Mouse (Mus musculus) spleen, embryonic (tissue): Measurements from ENCODE around the gene Klk1b1.
"Not testable (repeated sequence)": the region's sequence is repeated elsewhere in the genome, so short reads cannot be mapped to it uniquely, and the experiment has no call there.

Experiments used
- CTCF ChIA-PET: fragments of 350-600 bp; sonication (Branson Sonifier 250); formaldehyde crosslinking; loops from one replicate; lab custom pipeline; 2022; lab: Charles Lee

Gene Klk1b1

DNA sequence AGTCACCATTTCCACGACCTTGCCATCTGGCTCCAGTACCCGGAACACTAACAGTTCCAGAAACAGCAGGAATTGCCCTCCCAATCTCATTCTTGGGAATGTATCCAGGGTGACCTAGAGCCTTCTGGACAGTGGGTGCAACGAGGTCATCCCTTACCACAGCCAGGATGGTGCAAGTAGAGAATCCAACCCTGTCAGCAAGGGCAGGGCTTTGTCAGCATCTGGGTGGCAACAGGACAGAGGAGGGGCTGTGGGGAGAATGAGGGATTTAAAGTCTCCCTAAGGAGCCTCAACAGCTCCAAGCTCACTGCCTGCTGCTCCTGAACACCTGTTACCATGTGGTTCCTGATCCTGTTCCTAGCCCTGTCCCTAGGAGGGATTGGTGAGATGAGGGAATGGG is at the start of gene Klk1b1:
Gene Klk1b1, plus strand, starts transcription at position 301 of the 400 bp plus-strand sequence.
- CTCF ChIA-PET: no interaction called here

- CTCF ChIA-PET: no interaction called here
Observed at GRCm38 (mm10) chr7:43918426-43918825, 48.1 kb upstream of the Klk1b1 start.

DNA sequence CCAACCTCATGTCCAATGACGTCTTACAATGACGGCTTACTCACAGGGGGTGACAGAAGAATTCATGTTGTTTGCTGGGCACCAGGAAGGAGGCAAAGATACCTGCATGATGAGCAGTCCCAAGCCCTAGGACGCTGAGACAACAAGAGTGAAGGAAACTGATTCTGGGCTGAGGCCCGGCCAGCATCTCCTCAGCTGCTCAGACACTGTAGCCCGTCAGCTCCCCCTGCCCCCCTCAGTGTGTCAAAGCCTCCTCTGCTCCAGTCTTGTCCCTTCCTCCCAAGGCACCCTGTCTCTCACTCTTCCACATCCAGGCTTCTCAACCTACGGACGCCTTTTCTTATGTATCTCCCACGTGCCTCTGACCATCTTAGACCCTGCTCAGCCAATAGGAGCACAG is 47.7 kb upstream of the Klk1b1 start:
- CTCF ChIA-PET: no interaction called here

DNA sequence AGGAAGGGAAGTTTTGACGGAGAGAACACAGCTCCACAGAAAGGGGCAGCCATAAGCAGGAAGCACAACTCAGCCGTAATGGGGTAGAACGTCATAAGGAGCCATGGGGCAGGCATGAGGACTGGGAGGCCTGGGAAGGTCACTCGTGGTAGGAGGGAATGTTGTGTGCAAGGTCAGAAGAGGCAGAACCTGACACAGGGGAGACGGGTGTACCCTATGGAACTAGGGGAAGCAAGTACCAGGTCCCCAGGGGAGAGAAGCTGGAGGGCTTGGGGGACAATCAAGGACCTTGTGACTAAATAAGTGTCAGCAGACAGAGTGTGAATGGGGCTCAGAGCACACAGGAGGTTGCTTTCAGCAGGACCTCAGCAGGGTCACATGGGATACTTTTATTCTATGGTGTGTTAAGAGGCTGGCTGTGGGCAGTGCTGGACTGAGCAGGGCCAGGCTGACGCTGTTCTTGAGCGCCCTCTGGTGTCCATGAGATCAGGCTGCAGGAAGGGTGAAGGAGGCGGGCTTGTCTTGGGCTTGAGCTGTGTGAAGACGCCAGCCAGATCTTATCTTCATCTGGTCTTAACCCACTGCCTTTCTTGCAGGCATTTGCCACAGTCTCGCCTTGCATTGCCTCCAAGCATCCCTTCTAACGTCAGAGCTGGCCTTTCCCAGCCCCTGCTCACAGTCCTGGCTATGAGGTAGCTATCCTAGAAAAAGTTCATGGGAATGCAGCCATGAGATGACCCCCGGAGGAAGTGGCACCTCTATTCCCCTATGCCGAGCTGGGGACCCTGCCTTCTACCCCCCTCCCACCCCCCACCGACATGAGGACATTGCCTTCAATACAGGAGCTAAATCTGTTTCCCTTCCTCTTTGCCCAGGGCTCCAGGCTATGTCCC is 46.7 kb upstream of the Klk1b1 start:
- CTCF ChIA-PET: interaction anchor here (0.6 kb wide), 1 partner anchor 33 kb away, joined by 7 read pairs; no protein-coding TSS in a partner anchor

GRCm38 (mm10) chr7:43920582-43920981 is 46.0 kb upstream of the Klk1b1 start:
- CTCF ChIA-PET: no interaction called here

DNA sequence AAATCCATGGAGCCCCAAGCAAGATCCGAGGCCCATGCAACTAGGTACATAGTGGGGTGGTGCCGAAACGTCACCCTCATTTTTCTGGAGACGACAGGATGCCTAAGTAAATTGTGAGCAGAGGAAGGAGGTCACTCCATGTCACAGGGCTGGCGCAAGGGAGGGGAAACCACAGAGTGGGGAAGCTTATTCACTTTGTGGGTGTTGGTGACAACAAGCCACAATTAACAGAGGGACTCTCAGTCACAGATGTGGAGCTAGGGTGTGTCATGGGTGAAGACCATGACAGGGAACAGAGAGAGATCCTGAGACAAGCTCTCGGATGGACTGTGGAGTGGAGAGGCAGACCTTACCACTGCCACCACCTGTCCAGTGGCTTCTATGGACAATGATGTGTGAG is 45.5 kb upstream of the Klk1b1 start:
- CTCF ChIA-PET: no interaction called here

DNA sequence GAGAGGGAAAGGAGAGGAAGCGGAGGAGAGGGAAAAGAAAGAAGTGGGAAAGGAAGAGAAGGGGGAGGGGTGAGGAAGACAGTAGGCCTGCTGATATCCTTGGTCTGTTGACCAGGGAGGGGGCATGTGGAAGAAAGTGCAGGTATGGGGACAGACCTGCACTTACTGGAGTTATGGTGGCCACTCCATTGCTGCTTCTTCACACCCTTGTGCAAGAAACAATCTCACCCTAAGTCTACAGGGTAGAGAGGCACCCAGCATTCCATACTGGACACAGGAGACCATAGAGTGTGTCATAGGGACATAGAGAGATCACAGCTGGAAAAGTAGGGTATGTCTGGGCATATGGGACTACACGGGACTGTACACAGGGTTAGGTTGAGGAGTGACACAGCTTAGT is 44.6 kb upstream of the Klk1b1 start:
- CTCF ChIA-PET: no interaction called here

DNA sequence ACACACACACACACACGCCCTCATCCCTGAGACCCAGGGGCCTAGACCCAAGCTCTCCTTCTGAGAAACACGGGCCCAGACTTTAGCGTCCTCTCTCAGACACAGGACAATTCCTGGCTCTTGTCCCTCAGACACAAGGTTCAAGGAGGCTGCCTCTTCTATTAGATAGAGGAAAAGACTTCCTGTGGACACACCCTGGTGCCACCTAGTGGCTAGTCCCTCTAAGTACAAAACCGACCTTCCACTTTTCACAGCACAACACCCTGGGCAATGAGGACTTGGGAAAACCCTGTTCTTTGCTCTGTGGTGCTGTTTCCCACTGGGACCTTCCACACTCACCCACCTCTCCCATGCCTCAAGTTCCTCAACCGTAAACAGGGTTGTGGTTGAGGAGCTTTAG is 40.6 kb upstream of the Klk1b1 start:
- CTCF ChIA-PET: no interaction called here

DNA sequence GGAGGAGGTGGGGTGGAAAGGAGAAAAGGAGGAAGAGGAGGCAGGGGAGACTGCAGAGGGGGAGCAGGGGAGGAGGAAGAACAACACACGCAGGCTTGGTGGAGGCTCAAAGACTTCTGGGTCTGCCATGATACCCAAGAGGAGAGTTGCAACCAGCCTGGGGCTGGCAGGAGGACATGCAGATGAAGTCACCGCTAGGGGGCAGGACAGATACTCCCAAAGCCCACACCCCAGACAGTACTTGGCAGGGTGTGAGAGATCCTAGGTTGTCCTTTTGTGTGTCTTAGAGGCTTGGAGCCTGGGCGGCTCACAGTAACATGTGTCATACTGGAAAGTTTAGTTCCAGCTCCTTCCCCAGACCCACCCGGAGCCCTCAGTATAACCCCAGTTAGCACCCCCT is 38.0 kb upstream of the Klk1b1 start:
- CTCF ChIA-PET: no interaction called here

GRCm38 (mm10) chr7:43932337-43932736 is 34.2 kb upstream of the Klk1b1 start:
- CTCF ChIA-PET: no interaction called here

GRCm38 (mm10) chr7:43933440-43933839 is 33.1 kb upstream of the Klk1b1 start, which contains the start of gene Klk15:
TSS of gene Klk15 (plus strand) at chr7:43933740.
- CTCF ChIA-PET: no interaction called here

- CTCF ChIA-PET: no interaction called here
Observed at GRCm38 (mm10) chr7:43934747-43935146, 31.8 kb upstream of the Klk1b1 start.

- CTCF ChIA-PET: no interaction called here
Observed at GRCm38 (mm10) chr7:43936551-43936950, 30.0 kb upstream of the Klk1b1 start.

DNA sequence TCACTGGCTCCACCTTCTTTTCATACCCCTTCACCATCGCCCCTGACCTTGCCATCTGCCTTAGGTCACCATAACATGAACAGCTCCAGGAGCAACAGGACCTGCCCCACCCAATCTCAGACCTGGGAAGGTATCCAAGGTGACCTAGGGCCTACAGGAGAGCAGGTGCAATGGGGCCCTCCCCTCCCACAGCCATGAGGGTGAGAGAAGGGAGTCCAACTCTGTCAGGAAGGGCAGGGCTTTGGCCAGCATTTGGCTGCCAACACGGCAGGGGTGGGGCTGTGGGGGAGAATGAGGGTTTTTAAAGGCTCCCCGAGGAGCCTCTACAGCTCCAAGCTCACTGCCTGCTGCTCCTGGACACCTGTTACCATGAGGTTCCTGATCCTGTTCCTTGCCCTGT is 24.3 kb upstream of the Klk1b1 start:
- CTCF ChIA-PET: not testable (repeated sequence)

DNA sequence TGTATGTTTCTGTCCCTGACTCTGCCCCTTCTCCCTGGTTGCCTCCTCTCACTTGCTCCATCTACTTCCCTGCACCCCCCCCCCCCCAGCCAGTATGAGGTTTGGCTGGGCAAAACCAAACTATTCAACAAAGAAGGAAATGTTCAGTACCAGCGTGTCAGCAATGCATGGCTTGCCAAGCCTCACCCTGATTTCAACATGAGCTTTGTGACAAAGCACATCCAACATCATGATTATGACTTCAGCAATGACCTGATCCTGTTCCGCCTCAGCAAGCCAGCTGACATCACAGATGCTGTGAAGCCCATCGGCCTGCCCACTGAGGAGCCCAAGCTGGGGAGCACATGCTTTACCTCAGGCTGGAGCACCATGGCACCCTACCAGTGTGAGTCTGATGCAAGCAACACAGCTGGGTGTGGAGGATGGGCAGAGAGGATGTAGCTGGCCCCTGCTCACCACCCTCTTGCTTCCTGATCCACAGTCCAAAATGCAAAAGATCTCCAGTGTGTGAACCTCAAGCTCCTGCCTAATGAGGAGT is 21.8 kb upstream of the Klk1b1 start:
- CTCF ChIA-PET: no interaction called here

DNA sequence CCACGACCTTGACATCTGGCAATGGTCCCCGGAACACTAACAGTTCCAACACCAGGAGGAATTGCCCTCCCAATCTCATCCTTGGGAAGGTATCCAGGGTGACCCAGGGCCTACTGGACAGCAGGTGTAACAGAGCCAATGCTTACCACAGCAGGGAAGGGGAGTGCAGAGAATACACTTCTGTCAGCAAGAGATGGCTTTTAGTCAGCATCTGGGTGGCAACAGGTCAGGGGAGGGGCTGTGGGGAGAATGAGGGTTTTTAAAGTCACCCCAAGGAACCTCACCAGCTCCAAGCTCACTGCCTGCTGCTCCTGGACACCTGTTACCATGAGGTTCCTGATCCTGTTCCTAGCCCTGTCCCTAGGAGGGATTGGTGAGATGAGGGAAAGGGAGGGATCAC is 16.2 kb upstream of the Klk1b1 start, which contains the start of gene Klk1b8:
Gene Klk1b8, plus strand, starts transcription at position 301 of the 400 bp plus-strand sequence.
- CTCF ChIA-PET: no interaction called here

DNA sequence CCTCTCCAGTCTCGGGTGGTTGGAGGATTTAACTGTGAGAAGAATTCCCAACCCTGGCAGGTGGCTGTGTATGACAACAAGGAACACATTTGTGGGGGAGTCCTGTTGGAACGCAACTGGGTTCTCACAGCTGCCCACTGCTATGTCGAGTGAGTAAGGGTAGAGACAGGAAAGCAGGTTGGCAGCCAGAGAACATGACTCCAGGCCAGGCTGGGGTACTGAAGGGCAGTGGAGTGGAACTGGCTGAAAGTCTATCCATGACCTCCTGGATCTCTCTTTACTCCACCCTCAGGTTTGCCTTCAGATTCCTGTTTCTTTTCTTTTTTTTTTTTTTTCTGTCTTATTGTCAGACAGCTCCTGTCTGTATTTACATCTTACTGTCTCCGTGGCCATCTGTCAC is 13.8 kb upstream of the Klk1b1 start:
- CTCF ChIA-PET: interaction anchor here (0.6 kb wide), 1 partner anchor 33 kb away, joined by 7 read pairs; no protein-coding TSS in a partner anchor

- CTCF ChIA-PET: no interaction called here
Observed at GRCm38 (mm10) chr7:43967058-43967457, 507 bp downstream of the Klk1b1 start.

GRCm38 (mm10) chr7:43967612-43968011 is 1.1 kb downstream of the Klk1b1 start:
- CTCF ChIA-PET: no interaction called here

DNA sequence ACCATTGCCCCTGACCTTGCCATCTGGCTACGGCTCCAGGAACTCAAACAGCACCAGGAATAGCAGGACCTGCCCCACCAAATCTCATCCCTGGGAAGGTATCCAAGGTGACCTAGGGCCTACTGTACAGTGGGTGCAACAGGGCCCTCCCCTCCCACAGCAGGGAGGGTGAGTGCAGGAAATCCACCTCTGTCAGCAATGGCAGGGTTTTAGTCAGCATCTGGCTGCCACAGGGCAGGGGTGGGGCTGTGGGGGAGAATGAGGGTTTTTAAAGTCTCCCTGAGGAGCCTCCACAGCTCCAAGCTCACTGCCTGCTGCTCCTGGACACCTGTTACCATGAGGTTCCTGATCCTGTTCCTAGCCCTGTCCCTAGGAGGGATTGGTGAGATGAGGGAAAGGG is 9.2 kb downstream of the Klk1b1 start, which contains the start of gene Klk1b9:
Gene Klk1b9, plus strand, starts transcription at position 301 of the 400 bp plus-strand sequence.
- CTCF ChIA-PET: not testable (repeated sequence)

GRCm38 (mm10) chr7:43985657-43986056 is 19.1 kb downstream of the Klk1b1 start:
- CTCF ChIA-PET: no interaction called here

- CTCF ChIA-PET: not testable (repeated sequence)
Observed at GRCm38 (mm10) chr7:43994821-43995220, 28.3 kb downstream of the Klk1b1 start.

DNA sequence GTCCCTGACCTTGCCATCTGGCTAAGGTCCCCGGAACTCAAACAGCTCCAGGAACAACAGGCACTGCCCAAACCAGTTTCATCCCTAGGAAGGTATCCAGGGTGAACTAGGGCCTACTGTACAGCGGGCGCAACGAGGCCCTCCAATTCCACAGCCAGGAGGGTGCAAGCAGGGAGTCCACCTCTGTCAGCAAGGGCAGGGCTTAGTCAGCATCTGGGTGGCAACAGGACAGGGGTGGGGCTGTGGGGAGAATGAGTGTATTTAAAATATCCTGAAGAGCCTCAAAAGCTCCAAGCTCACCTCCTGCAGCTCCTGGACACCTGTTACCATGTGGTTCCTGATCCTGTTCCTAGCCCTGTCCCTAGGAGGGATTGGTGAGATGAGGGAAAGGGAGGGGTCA is 29.0 kb downstream of the Klk1b1 start, which contains the start of gene Klk1b11:
Gene Klk1b11, plus strand, starts transcription at position 301 of the 400 bp plus-strand sequence.
- CTCF ChIA-PET: not testable (repeated sequence)
